Mouse (Mus musculus): ENCODE results near the gene Frmd4b.

GRCm38 (mm10) chr6:97316716-97317115, 300.6 kb downstream of the Frmd4b start:
- no peak for TF ChIP-seq POLR2A (IDR thresholded peaks at IDR 0.05; ENCODE audit: low read depth, low read length)
- no peak for TF ChIP-seq CTCF (IDR thresholded peaks at IDR 0.05; ENCODE audit: extremely low read depth, insufficient read depth, insufficient read length, insufficient replicate concordance)
